Mouse (Mus musculus): ENCODE results near the gene B130006D01Rik. TPM values are rescaled to one million over a fixed set of nuclear protein-coding genes. Genes with fewer than 3 reads are reported as not detected.
A peak's percentile ranks its signal among the peaks of the same experiment; 100 is the strongest.

B130006D01Rik gene
- polyA plus RNA-seq (2015; fragmentation: Nextera tagmentation; extraction: Ambion mirVana) = 1.2 and 1.6 TPM in 2 replicates

- ATAC-seq (ENCODE audit: insufficient number of reproducible peaks, low FRiP score, low TSS enrichment, low read depth) = no peak
- Histone ChIP-seq H3K9ac (no peak within 1 kb of the TSS), H3K4me2 (replicated peaks) (no peak within 1 kb of the TSS), H3K36me3 (no peaks in the 10 kb centered on the region), H3K27me3 (no peaks in the 10 kb centered on the region), H3K27ac (replicated peaks) (no peak within 1 kb of the TSS), H3K4me3 (replicated peaks) (no peak within 1 kb of the TSS), H3K9me3 (replicated peaks) (no peaks in the 10 kb centered on the region), H3K4me1 (no peaks in the 10 kb centered on the region)
- 96% methylated on average over 5 of the region's 5 CpGs for WGBS
Observed at GRCm38 (mm10) chr11:95723287-95723686, at the start of gene B130006D01Rik. B130006D01Rik (plus strand) TSS chr11:95723587.

- Histone ChIP-seq H3K4me1 (peaks cover 29% of the 10 kb centered on the region), H3K4me2 (replicated peaks) (no peak overlapping the region), H3K4me3 (replicated peaks) (no peak overlapping the region), H3K9me3 (replicated peaks) (no peaks in the 10 kb centered on the region), H3K27ac (replicated peaks) (no peak overlapping the region), H3K27me3 (no peaks in the 10 kb centered on the region), H3K9ac (no peak overlapping the region), H3K36me3 (peaks cover 75% of the 10 kb centered on the region)
- 84% methylated on average over 14 of the region's 14 CpGs for WGBS
- no peak for ATAC-seq (ENCODE audit: insufficient number of reproducible peaks, low FRiP score, low TSS enrichment, low read depth)
Observed at GRCm38 (mm10) chr11:95675498-95675897, 47.9 kb upstream of the B130006D01Rik start.

- Histone ChIP-seq H3K36me3 (peaks cover 72% of the 10 kb centered on the region), H3K27ac (replicated peaks) (no peak overlapping the region), H3K4me1 (peaks cover 33% of the 10 kb centered on the region), H3K9me3 (replicated peaks) (no peaks in the 10 kb centered on the region), H3K4me3 (replicated peaks) (no peak overlapping the region), H3K4me2 (replicated peaks) (no peak overlapping the region), H3K9ac (no peak overlapping the region), H3K27me3 (no peaks in the 10 kb centered on the region)
- 12% methylated on average over 6 of the region's 6 CpGs for WGBS
- ATAC-seq (ENCODE audit: insufficient number of reproducible peaks, low FRiP score, low TSS enrichment, low read depth) = peak; percentile 43
Observed at GRCm38 (mm10) chr11:95676307-95676706, 47.1 kb upstream of the B130006D01Rik start.

- Histone ChIP-seq H3K4me1 (peaks cover 45% of the 10 kb centered on the region), H3K9ac (no peak overlapping the region), H3K9me3 (replicated peaks) (no peaks in the 10 kb centered on the region), H3K4me2 (replicated peaks) (no peak overlapping the region), H3K4me3 (replicated peaks) (no peak overlapping the region), H3K36me3 (peaks cover 60% of the 10 kb centered on the region), H3K27ac (replicated peaks) (peak overlapping the region; percentile 2; the same call in 1 of the 2 replicates), H3K27me3 (no peaks in the 10 kb centered on the region)
- no peak for ATAC-seq (ENCODE audit: insufficient number of reproducible peaks, low FRiP score, low TSS enrichment, low read depth)
- whole genome bisulfite sequencing = 71% methylated on average over 14 of the region's 14 CpGs
Observed at GRCm38 (mm10) chr11:95677925-95678701, 45.3 kb upstream of the B130006D01Rik start.

- H3K36me3 ChIP-seq = peaks cover 35% of the 10 kb centered on the region
- H3K9ac ChIP-seq = no peak overlapping the region
- H3K4me3 ChIP-seq (replicated peaks) = no peak overlapping the region
- no peak overlapping the region for H3K4me2 ChIP-seq (replicated peaks)
- H3K4me1 ChIP-seq = peaks cover 33% of the 10 kb centered on the region
- peak overlapping the region; percentile 4; the same call in 1 of the 2 replicates for H3K27ac ChIP-seq (replicated peaks)
- 51% methylated on average over 9 of the region's 9 CpGs for WGBS
- H3K27me3 ChIP-seq = no peaks in the 10 kb centered on the region
- H3K9me3 ChIP-seq (replicated peaks) = no peaks in the 10 kb centered on the region
- ATAC-seq (ENCODE audit: insufficient number of reproducible peaks, low FRiP score, low TSS enrichment, low read depth) = no peak
Observed at GRCm38 (mm10) chr11:95681995-95682601, 41.3 kb upstream of the B130006D01Rik start.

GRCm38 (mm10) chr11:95682946-95683345 is 40.4 kb upstream of the B130006D01Rik start:
- Histone ChIP-seq H3K27me3 (no peaks in the 10 kb centered on the region), H3K27ac (replicated peaks) (no peak overlapping the region), H3K4me3 (replicated peaks) (no peak overlapping the region), H3K36me3 (peaks cover 27% of the 10 kb centered on the region), H3K9ac (no peak overlapping the region), H3K9me3 (replicated peaks) (no peaks in the 10 kb centered on the region), H3K4me2 (replicated peaks) (no peak overlapping the region), H3K4me1 (peaks cover 26% of the 10 kb centered on the region)
- no peak for ATAC-seq (ENCODE audit: insufficient number of reproducible peaks, low FRiP score, low TSS enrichment, low read depth)
- 73% methylated on average over 3 of the region's 3 CpGs for WGBS

- H3K9ac ChIP-seq = no peak overlapping the region
- H3K4me3 ChIP-seq (replicated peaks) = no peak overlapping the region
- no peaks in the 10 kb centered on the region for H3K27me3 ChIP-seq
- ATAC-seq (ENCODE audit: insufficient number of reproducible peaks, low FRiP score, low TSS enrichment, low read depth) = no peak
- H3K27ac ChIP-seq (replicated peaks) = no peak overlapping the region
- no peak overlapping the region for H3K4me2 ChIP-seq (replicated peaks)
- 0 out of 2 replicates have a peak, but pooled peaks cover 6% of the 10 kb centered on the region for H3K36me3 ChIP-seq
- peaks cover 32% of the 10 kb centered on the region for H3K4me1 ChIP-seq
- under 1% methylated on average over 4 of the region's 4 CpGs for WGBS
- no peaks in the 10 kb centered on the region for H3K9me3 ChIP-seq (replicated peaks)
Observed at GRCm38 (mm10) chr11:95686031-95686430, 37.4 kb upstream of the B130006D01Rik start.

- Histone ChIP-seq H3K36me3 (no peaks in the 10 kb centered on the region), H3K27me3 (no peaks in the 10 kb centered on the region), H3K27ac (replicated peaks) (no peak overlapping the region), H3K9ac (no peak overlapping the region), H3K4me3 (replicated peaks) (no peak overlapping the region), H3K4me2 (replicated peaks) (no peak overlapping the region), H3K4me1 (peaks cover 20% of the 10 kb centered on the region), H3K9me3 (replicated peaks) (no peaks in the 10 kb centered on the region)
- 22% methylated on average over 11 of the region's 11 CpGs for WGBS
- no peak for ATAC-seq (ENCODE audit: insufficient number of reproducible peaks, low FRiP score, low TSS enrichment, low read depth)
Observed at GRCm38 (mm10) chr11:95687084-95687656, 36.2 kb upstream of the B130006D01Rik start.

- peak overlapping the region; percentile 40; the same call in 1 of the 2 replicates for H3K27ac ChIP-seq (replicated peaks)
- WGBS = 61% methylated on average over 6 of the region's 6 CpGs
- no peak overlapping the region for H3K9ac ChIP-seq
- no peaks in the 10 kb centered on the region for H3K27me3 ChIP-seq
- H3K4me3 ChIP-seq (replicated peaks) = no peak overlapping the region
- ATAC-seq (ENCODE audit: insufficient number of reproducible peaks, low FRiP score, low TSS enrichment, low read depth) = 0 out of 2 replicates have a peak, but pooled peaks have one; percentile 29
- no peaks in the 10 kb centered on the region for H3K36me3 ChIP-seq
- H3K4me2 ChIP-seq (replicated peaks) = no peak overlapping the region
- no peaks in the 10 kb centered on the region for H3K9me3 ChIP-seq (replicated peaks)
- peaks cover 17% of the 10 kb centered on the region for H3K4me1 ChIP-seq
Observed at GRCm38 (mm10) chr11:95688515-95688914, 34.9 kb upstream of the B130006D01Rik start.

GRCm38 (mm10) chr11:95688981-95689380 is 34.4 kb upstream of the B130006D01Rik start:
- Histone ChIP-seq H3K4me2 (replicated peaks) (no peak overlapping the region), H3K36me3 (no peaks in the 10 kb centered on the region), H3K9me3 (replicated peaks) (no peaks in the 10 kb centered on the region), H3K9ac (no peak overlapping the region), H3K27me3 (no peaks in the 10 kb centered on the region), H3K4me3 (replicated peaks) (no peak overlapping the region), H3K4me1 (peaks cover 17% of the 10 kb centered on the region), H3K27ac (replicated peaks) (peak overlapping the region; percentile 40; the same call in 1 of the 2 replicates)
- no peak for ATAC-seq (ENCODE audit: insufficient number of reproducible peaks, low FRiP score, low TSS enrichment, low read depth)
- 45% methylated on average over 7 of the region's 7 CpGs for WGBS

GRCm38 (mm10) chr11:95689544-95689943 is 33.8 kb upstream of the B130006D01Rik start:
- Histone ChIP-seq H3K4me1 (peaks cover 17% of the 10 kb centered on the region), H3K9me3 (replicated peaks) (no peaks in the 10 kb centered on the region), H3K27me3 (no peaks in the 10 kb centered on the region), H3K27ac (replicated peaks) (no peak overlapping the region), H3K36me3 (no peaks in the 10 kb centered on the region), H3K4me2 (replicated peaks) (no peak overlapping the region), H3K4me3 (replicated peaks) (no peak overlapping the region), H3K9ac (no peak overlapping the region)
- WGBS = 72% methylated on average over 3 of the region's 3 CpGs
- no peak for ATAC-seq (ENCODE audit: insufficient number of reproducible peaks, low FRiP score, low TSS enrichment, low read depth)

Data from embryonic facial prominence, embryonic 15.5 days (tissue).